Comparison of ENCODE assay signal across 20 mouse cellular contexts in genomic region chr7:136120930-136121329, GRCm38 (mm10).
"Had no signal": no experiment of that assay in that cellular context is flagged by ENCODE, and none has a peak within 500 bp of the region (broad histone marks: within the 10 kb centered on the region; RNA-seq: fewer than 3 reads in every experiment).

No protein-coding gene starts in this region.

- ATAC-seq: intestine, embryonic 16.5 days; liver, postnatal 0 days; lung, postnatal 0 days had no signal

- H3K27ac ChIP-seq: limb, embryonic 15.5 days; liver, embryonic 14.5 days; macrophage; midbrain, embryonic 10.5 days; neural tube, embryonic 13.5 days; stomach, embryonic 15.5 days had no signal

- H3K9me3 ChIP-seq: limb, embryonic 15.5 days; midbrain, embryonic 10.5 days; neural tube, embryonic 13.5 days; stomach, embryonic 15.5 days had no signal

- H3K4me1 ChIP-seq: neural tube, embryonic 13.5 days; stomach, embryonic 15.5 days had no signal

- H3K4me3 ChIP-seq: limb, embryonic 15.5 days; midbrain, embryonic 10.5 days; myocyte; neural tube, embryonic 13.5 days; stomach, embryonic 15.5 days had no signal

- H3K36me3 ChIP-seq: limb, embryonic 15.5 days; midbrain, embryonic 10.5 days; neural tube, embryonic 13.5 days; stomach, embryonic 15.5 days had no signal

- H3K4me2 ChIP-seq: limb, embryonic 15.5 days; liver, embryonic 11.5 days; lung, embryonic 14.5 days; neural tube, embryonic 13.5 days; stomach, embryonic 15.5 days had no signal

- H3K27me3 ChIP-seq: neural tube, embryonic 13.5 days; stomach, embryonic 15.5 days had no signal

- H3K9ac ChIP-seq: limb, embryonic 15.5 days; liver, embryonic 14.5 days; liver, postnatal 0 days; lung, embryonic 14.5 days; neural tube, embryonic 13.5 days; stomach, embryonic 15.5 days had no signal

- DNase-seq: kidney, adult 18-20 months; kidney, postnatal 10 days; layer of hippocampus, postnatal 36 days; left cerebral cortex, postnatal 4 days; liver, postnatal 0 days; midbrain, embryonic 14.5 days; right cerebral cortex, postnatal 25 days; spleen, adult 18-20 months; thymus, postnatal 25 days had no signal
